Mouse (Mus musculus) skeletal muscle tissue, postnatal 0 days (tissue): ENCODE data around the gene Ces2a. TPM values are rescaled to one million over a fixed set of nuclear protein-coding genes. Genes with fewer than 3 reads are reported as not detected.

Experiments used
- microRNA-seq, 2 experiments: library from miRNA; unstranded; fragments of <30 nt; microRNA quantifications; one replicate each; pipeline ENCODE4; 2016
- polyA plus RNA-seq: library from polyadenylated mRNA; unstranded; fragments of >200 nt; fragmentation: Nextera tagmentation; extraction: Ambion mirVana; gene quantifications from 2 replicates; pipeline ENCODE4 v1.2.1, GENCODE M21; 2015

Ces2a gene
- polyA plus RNA-seq: 0.08 TPM in 1 of 2 replicates, not detected in the other

GRCm38 (mm10) chr8:104733753-104734152 lies at the start of gene Ces2a:
Ces2a (plus strand) TSS chr8:104734003.

Small RNA genes within 50 kb of the gene (microRNA-seq; reads per million reads assigned to microRNA genes)
- 0 reads per million in 2 experiments for gene Gm44328

Other genes starting within 250 kb of the Ces2a start
- 0.38 and 0.42 TPM in 2 replicates for gene Terb1, start 224.1 kb upstream of the Ces2a start, polyA plus RNA-seq
- 60.7 and 62.2 TPM in 2 replicates for gene Nae1, start 199.4 kb upstream of the Ces2a start, polyA plus RNA-seq
- gene Car7, start 199.3 kb upstream of the Ces2a start, polyA plus RNA-seq: 1.1 and 1.4 TPM in 2 replicates
- gene Pdp2, start 142.6 kb upstream of the Ces2a start, polyA plus RNA-seq: 5.3 and 5.4 TPM in 2 replicates
- 8.1 and 8.4 TPM in 2 replicates for gene Cdh16, start 109.6 kb upstream of the Ces2a start, polyA plus RNA-seq
- 91.8 and 103 TPM in 2 replicates for gene Rrad, start 102.7 kb upstream of the Ces2a start, polyA plus RNA-seq
- gene Ciao2b, start 92.0 kb upstream of the Ces2a start, polyA plus RNA-seq: 119 and 126 TPM in 2 replicates
- gene Ces2b, start 97.6 kb downstream of the Ces2a start, polyA plus RNA-seq: 0.17 TPM in 1 of 2 replicates, not detected in the other
- gene Ces2c, start 113.1 kb downstream of the Ces2a start, polyA plus RNA-seq: 0.23 TPM in 1 of 2 replicates, not detected in the other
- 0.09 TPM in 1 of 2 replicates, not detected in the other for gene Ces2e, start 192.3 kb downstream of the Ces2a start, polyA plus RNA-seq
- gene Ces2f, start 213.4 kb downstream of the Ces2a start, polyA plus RNA-seq: 0.63 TPM in 1 of 2 replicates, not detected in the other
- gene Ces2g, start 227.7 kb downstream of the Ces2a start, polyA plus RNA-seq: 0.18 and 2.5 TPM in 2 replicates